In genomic region chr3:66661826-66662618, GRCm38 (mm10) we compare ENCODE assay signal across 15 mouse cellular contexts.
"Had no signal": no experiment of that assay in that cellular context is flagged by ENCODE, and none has a peak within 500 bp of the region (broad histone marks: within the 10 kb centered on the region; RNA-seq: fewer than 3 reads in every experiment).

No protein-coding gene starts in this region.

- H3K9ac ChIP-seq: limb, embryonic 13.5 days; liver, embryonic 14.5 days; neural tube, embryonic 12.5 days; stomach, embryonic 15.5 days had no signal

- H3K27ac ChIP-seq: kidney, postnatal 0 days; limb, embryonic 13.5 days; liver, embryonic 14.5 days; neural tube, embryonic 12.5 days; stomach, embryonic 15.5 days had no signal

- H3K4me1 ChIP-seq: neural tube, embryonic 12.5 days; stomach, embryonic 15.5 days had no signal

- H3K36me3 ChIP-seq: limb, embryonic 13.5 days; neural tube, embryonic 12.5 days; stomach, embryonic 15.5 days had no signal

- DNase-seq: kidney, adult 11 months; kidney, adult 9 months; kidney, postnatal 36 days; layer of hippocampus, adult 9-11 months; layer of hippocampus, postnatal 36 days; left cerebral cortex, postnatal 4 days; lung, adult 18-20 months; right cerebral cortex, postnatal 4 days; thymus, adult 2 months; thymus, postnatal 25 days had no signal

- H3K27me3 ChIP-seq: neural tube, embryonic 12.5 days; stomach, embryonic 15.5 days had no signal

- H3K9me3 ChIP-seq: limb, embryonic 13.5 days; neural tube, embryonic 12.5 days; stomach, embryonic 15.5 days had no signal

- H3K4me2 ChIP-seq: limb, embryonic 13.5 days; neural tube, embryonic 12.5 days; stomach, embryonic 15.5 days had no signal

- H3K4me3 ChIP-seq: limb, embryonic 13.5 days; neural tube, embryonic 12.5 days; stomach, embryonic 15.5 days had no signal
